Mouse (Mus musculus): ENCODE measurements at regions not wholly inside any gene's neighbourhood (a gene's known extent, or its start where the extent isn't known, plus 50 kb on each side); places are given as distances from the start of the nearest gene placed in this dataset.
A peak's percentile ranks its signal among the peaks of the same experiment; 100 is the strongest.

GRCm38 (mm10) chr3:54993761-54994160 lies 61.5 kb downstream of the Ccna1 start:
- no peak for DNase-seq (ENCODE audit: low read depth)

GRCm38 (mm10) chr3:54990073-54990472 lies 65.2 kb downstream of the Ccna1 start:
- DNase-seq (ENCODE audit: low read depth), result no peak

GRCm38 (mm10) chr3:54989358-54989757 lies 65.9 kb downstream of the Ccna1 start:
- peak; percentile 10 for DNase-seq (ENCODE audit: low read depth)

- no peak for DNase-seq (ENCODE audit: low read depth)
Measured at GRCm38 (mm10) chr3:54981488-54981887, 65.8 kb upstream of the Sertm1 start.

- DNase-seq (ENCODE audit: low read depth), result no peak
Measured at GRCm38 (mm10) chr3:54980312-54980711, 64.6 kb upstream of the Sertm1 start.

GRCm38 (mm10) chr3:54965512-54965911 lies 49.8 kb upstream of the Sertm1 start:
- no peak for DNase-seq (ENCODE audit: low read depth)

Data from fibroblast of lung, adult 2 months (primary cell).